Mouse (Mus musculus): ENCODE results near the gene Smarcb1. TPM values are rescaled to one million over a fixed set of nuclear protein-coding genes. Genes with fewer than 3 reads are reported as not detected.
A peak's percentile ranks its signal among the peaks of the same experiment; 100 is the strongest.

Smarcb1 gene
- polyA plus RNA-seq, 1 experiment from 2014 or later: 157 TPM

GRCm38 (mm10) chr10:75935680-75936541 is 14.5 kb upstream of the Smarcb1 start, which contains the start of gene Mmp11:
Mmp11 (minus strand) TSS chr10:75936496.
- H3K4me3 ChIP-seq (ENCODE audit: low read depth, low read length): peak within 1 kb of the TSS; percentile 81
- H3K9me3 ChIP-seq (ENCODE audit: control insufficient read depth, low read length): no peaks in the 10 kb centered on the region
- H3K9ac ChIP-seq (ENCODE audit: low read depth, low read length): peak within 1 kb of the TSS; percentile 80
- H3K27me3 ChIP-seq (replicated peaks; ENCODE audit: control insufficient read depth, insufficient read depth, low read length): peaks cover 30% of the 10 kb centered on the region
- H3K4me2 ChIP-seq: peak within 1 kb of the TSS; percentile 96
- H3K4me1 ChIP-seq (replicated peaks; ENCODE audit: control insufficient read depth, insufficient read depth, low read length): peaks cover 58% of the 10 kb centered on the region
- no peaks in the 10 kb centered on the region for H3K36me3 ChIP-seq (ENCODE audit: control insufficient read depth, insufficient read depth, low read length)
- ATAC-seq (replicated peaks; ENCODE audit: low FRiP score) (peak; percentile 76), DNase-seq (ENCODE audit: low spot score) (peak; percentile 84)
- H3K27ac ChIP-seq (ENCODE audit: low read depth, low read length): peak within 1 kb of the TSS; percentile 55; the same call in 1 of the 2 replicates
- 2% methylated on average over 50 of the region's 51 CpGs for WGBS

GRCm38 (mm10) chr10:75934991-75935390 is 13.6 kb upstream of the Smarcb1 start:
- Histone ChIP-seq H3K27ac (ENCODE audit: low read depth, low read length) (no peak overlapping the region), H3K9me3 (ENCODE audit: control insufficient read depth, low read length) (no peaks in the 10 kb centered on the region), H3K36me3 (ENCODE audit: control insufficient read depth, insufficient read depth, low read length) (no peaks in the 10 kb centered on the region), H3K4me3 (ENCODE audit: low read depth, low read length) (peak overlapping the region; percentile 81), H3K27me3 (replicated peaks; ENCODE audit: control insufficient read depth, insufficient read depth, low read length) (peaks cover 39% of the 10 kb centered on the region), H3K4me1 (replicated peaks; ENCODE audit: control insufficient read depth, insufficient read depth, low read length) (peaks cover 52% of the 10 kb centered on the region), H3K9ac (ENCODE audit: low read depth, low read length) (no peak overlapping the region), H3K4me2 (peak overlapping the region; percentile 96)
- DNase-seq (ENCODE audit: low spot score): no peak
- 47% methylated on average over 1 of the region's 1 CpGs for WGBS
- ATAC-seq (replicated peaks; ENCODE audit: low FRiP score): no peak

GRCm38 (mm10) chr10:75932891-75933290 is 11.5 kb upstream of the Smarcb1 start, which contains the start of gene Chchd10:
Chchd10 (plus strand) TSS chr10:75933130.
- Histone ChIP-seq H3K4me2 (peak within 1 kb of the TSS; percentile 95), H3K36me3 (ENCODE audit: control insufficient read depth, insufficient read depth, low read length) (no peaks in the 10 kb centered on the region), H3K9me3 (ENCODE audit: control insufficient read depth, low read length) (no peaks in the 10 kb centered on the region), H3K27me3 (replicated peaks; ENCODE audit: control insufficient read depth, insufficient read depth, low read length) (peaks cover 42% of the 10 kb centered on the region), H3K4me3 (ENCODE audit: low read depth, low read length) (peak within 1 kb of the TSS; percentile 50), H3K4me1 (replicated peaks; ENCODE audit: control insufficient read depth, insufficient read depth, low read length) (peaks cover 36% of the 10 kb centered on the region), H3K27ac (ENCODE audit: low read depth, low read length) (no peak within 1 kb of the TSS), H3K9ac (ENCODE audit: low read depth, low read length) (peak within 1 kb of the TSS; percentile 74)
- WGBS: 44% methylated on average over 6 of the region's 6 CpGs
- ATAC-seq (replicated peaks; ENCODE audit: low FRiP score): no peak
- DNase-seq (ENCODE audit: low spot score): no peak

- H3K4me3 ChIP-seq (ENCODE audit: low read depth, low read length): peak overlapping the region; percentile 50
- no peak overlapping the region for H3K27ac ChIP-seq (ENCODE audit: low read depth, low read length)
- H3K4me1 ChIP-seq (replicated peaks; ENCODE audit: control insufficient read depth, insufficient read depth, low read length): peaks cover 29% of the 10 kb centered on the region
- peak overlapping the region; percentile 74 for H3K9ac ChIP-seq (ENCODE audit: low read depth, low read length)
- 2% methylated on average over 42 of the region's 44 CpGs for WGBS
- peak overlapping the region; percentile 95 for H3K4me2 ChIP-seq
- H3K9me3 ChIP-seq (ENCODE audit: control insufficient read depth, low read length): no peaks in the 10 kb centered on the region
- no peaks in the 10 kb centered on the region for H3K36me3 ChIP-seq (ENCODE audit: control insufficient read depth, insufficient read depth, low read length)
- ATAC-seq (replicated peaks; ENCODE audit: low FRiP score): peak; percentile 59
- peak; percentile 73 for DNase-seq (ENCODE audit: low spot score)
- H3K27me3 ChIP-seq (replicated peaks; ENCODE audit: control insufficient read depth, insufficient read depth, low read length): peaks cover 42% of the 10 kb centered on the region
Measured at GRCm38 (mm10) chr10:75932081-75932678, 10.8 kb upstream of the Smarcb1 start.

- ATAC-seq (replicated peaks; ENCODE audit: low FRiP score): no peak
- H3K27ac ChIP-seq (ENCODE audit: low read depth, low read length): no peak overlapping the region
- 0 out of 2 replicates have a peak overlapping the region, but pooled peaks have one; percentile 10 for H3K4me3 ChIP-seq (ENCODE audit: low read depth, low read length)
- 24% methylated on average over 7 of the region's 7 CpGs for WGBS
- H3K4me2 ChIP-seq: peak overlapping the region; percentile 26; the same call in 1 of the 2 replicates
- H3K9me3 ChIP-seq (ENCODE audit: control insufficient read depth, low read length): no peaks in the 10 kb centered on the region
- no peak for DNase-seq (ENCODE audit: low spot score)
- H3K36me3 ChIP-seq (ENCODE audit: control insufficient read depth, insufficient read depth, low read length): no peaks in the 10 kb centered on the region
- H3K9ac ChIP-seq (ENCODE audit: low read depth, low read length): no peak overlapping the region
- peaks cover 37% of the 10 kb centered on the region for H3K27me3 ChIP-seq (replicated peaks; ENCODE audit: control insufficient read depth, insufficient read depth, low read length)
- H3K4me1 ChIP-seq (replicated peaks; ENCODE audit: control insufficient read depth, insufficient read depth, low read length): peaks cover 21% of the 10 kb centered on the region
Measured at GRCm38 (mm10) chr10:75931311-75931710, 9.9 kb upstream of the Smarcb1 start.

GRCm38 (mm10) chr10:75930304-75930703 is 8.9 kb upstream of the Smarcb1 start:
- no peaks in the 10 kb centered on the region for H3K9me3 ChIP-seq (ENCODE audit: control insufficient read depth, low read length)
- H3K4me3 ChIP-seq (ENCODE audit: low read depth, low read length): no peak overlapping the region
- H3K4me2 ChIP-seq: no peak overlapping the region
- 49% methylated on average over 6 of the region's 6 CpGs for WGBS
- no peak for ATAC-seq (replicated peaks; ENCODE audit: low FRiP score)
- no peak for DNase-seq (ENCODE audit: low spot score)
- H3K4me1 ChIP-seq (replicated peaks; ENCODE audit: control insufficient read depth, insufficient read depth, low read length): peaks cover 15% of the 10 kb centered on the region
- H3K36me3 ChIP-seq (ENCODE audit: control insufficient read depth, insufficient read depth, low read length): no peaks in the 10 kb centered on the region
- peaks cover 35% of the 10 kb centered on the region for H3K27me3 ChIP-seq (replicated peaks; ENCODE audit: control insufficient read depth, insufficient read depth, low read length)
- no peak overlapping the region for H3K27ac ChIP-seq (ENCODE audit: low read depth, low read length)
- no peak overlapping the region for H3K9ac ChIP-seq (ENCODE audit: low read depth, low read length)

- Histone ChIP-seq H3K9me3 (ENCODE audit: control insufficient read depth, low read length) (no peaks in the 10 kb centered on the region), H3K27ac (ENCODE audit: low read depth, low read length) (no peak overlapping the region), H3K4me2 (no peak overlapping the region), H3K36me3 (ENCODE audit: control insufficient read depth, insufficient read depth, low read length) (no peaks in the 10 kb centered on the region), H3K9ac (ENCODE audit: low read depth, low read length) (no peak overlapping the region), H3K4me1 (replicated peaks; ENCODE audit: control insufficient read depth, insufficient read depth, low read length) (peaks cover 6% of the 10 kb centered on the region), H3K4me3 (ENCODE audit: low read depth, low read length) (no peak overlapping the region), H3K27me3 (replicated peaks; ENCODE audit: control insufficient read depth, insufficient read depth, low read length) (peaks cover 16% of the 10 kb centered on the region)
- ATAC-seq (replicated peaks; ENCODE audit: low FRiP score) (no peak), DNase-seq (ENCODE audit: low spot score) (no peak)
- 57% methylated on average over 13 of the region's 13 CpGs for WGBS
Measured at GRCm38 (mm10) chr10:75926396-75926795, 5.0 kb upstream of the Smarcb1 start.

GRCm38 (mm10) chr10:75924324-75924723 is 2.9 kb upstream of the Smarcb1 start:
- Histone ChIP-seq H3K4me2 (no peak overlapping the region), H3K4me3 (ENCODE audit: low read depth, low read length) (no peak overlapping the region), H3K9ac (ENCODE audit: low read depth, low read length) (no peak overlapping the region), H3K4me1 (replicated peaks; ENCODE audit: control insufficient read depth, insufficient read depth, low read length) (peaks cover 14% of the 10 kb centered on the region), H3K27ac (ENCODE audit: low read depth, low read length) (no peak overlapping the region), H3K9me3 (ENCODE audit: control insufficient read depth, low read length) (no peaks in the 10 kb centered on the region), H3K36me3 (ENCODE audit: control insufficient read depth, insufficient read depth, low read length) (no peaks in the 10 kb centered on the region; the same call in 1 of the 2 replicates), H3K27me3 (replicated peaks; ENCODE audit: control insufficient read depth, insufficient read depth, low read length) (no peaks in the 10 kb centered on the region)
- ATAC-seq (replicated peaks; ENCODE audit: low FRiP score) (no peak), DNase-seq (ENCODE audit: low spot score) (no peak)
- WGBS: 52% methylated on average over 2 of the region's 2 CpGs
